Mouse (Mus musculus): ENCODE measurements around the gene Ly6g5c. TPM values are rescaled to one million over a fixed set of nuclear protein-coding genes. Genes with fewer than 3 reads are reported as not detected.

The Ly6g5c gene
- polyA plus RNA-seq, 1 experiment from 2014 or later: not detected

- no peaks in the 10 kb centered on the region for H3K27me3 ChIP-seq (replicated peaks; ENCODE audit: insufficient read depth, low read length)
- no peak overlapping the region for H3K27ac ChIP-seq (ENCODE audit: low read length)
- TF ChIP-seq EP300 (IDR thresholded peaks at IDR 0.05) (no peak), CTCF (IDR thresholded peaks at IDR 0.05) (no peak)
- no peak for ATAC-seq
- H3K9me3 ChIP-seq (ENCODE audit: low read length): no peaks in the 10 kb centered on the region
- H3K4me3 ChIP-seq (ENCODE audit: low read depth, low read length): no peak overlapping the region
- H3K4me2 ChIP-seq (replicated peaks; ENCODE audit: low read depth, low read length): no peak overlapping the region
- H3K36me3 ChIP-seq (ENCODE audit: insufficient read depth, low read length): peaks cover 22% of the 10 kb centered on the region; the same call in 1 of the 2 replicates
- WGBS: 90% methylated on average over 7 of the region's 7 CpGs
- no peak overlapping the region for H3K9ac ChIP-seq (replicated peaks; ENCODE audit: low read depth)
- no peaks in the 10 kb centered on the region for H3K4me1 ChIP-seq (ENCODE audit: insufficient read depth, low read depth, low read length)
- DNase-seq (ENCODE audit: low spot score): no peak
Measured at GRCm38 (mm10) chr17:35104079-35104478, 4.0 kb upstream of the Ly6g5c start.

GRCm38 (mm10) chr17:35104754-35105153 lies 3.3 kb upstream of the Ly6g5c start:
- Histone ChIP-seq H3K4me1 (ENCODE audit: insufficient read depth, low read depth, low read length) (no peaks in the 10 kb centered on the region), H3K4me2 (replicated peaks; ENCODE audit: low read depth, low read length) (no peak overlapping the region), H3K27me3 (replicated peaks; ENCODE audit: insufficient read depth, low read length) (no peaks in the 10 kb centered on the region), H3K27ac (ENCODE audit: low read length) (no peak overlapping the region), H3K4me3 (ENCODE audit: low read depth, low read length) (no peak overlapping the region), H3K36me3 (ENCODE audit: insufficient read depth, low read length) (peaks cover 22% of the 10 kb centered on the region; the same call in 1 of the 2 replicates), H3K9me3 (ENCODE audit: low read length) (no peaks in the 10 kb centered on the region), H3K9ac (replicated peaks; ENCODE audit: low read depth) (no peak overlapping the region)
- ATAC-seq (no peak), DNase-seq (ENCODE audit: low spot score) (no peak)
- TF ChIP-seq CTCF (IDR thresholded peaks at IDR 0.05): no peak
- no peak for TF ChIP-seq EP300 (IDR thresholded peaks at IDR 0.05)
- 67% methylated on average over 6 of the region's 6 CpGs for WGBS

GRCm38 (mm10) chr17:35105740-35106389 lies 2.2 kb upstream of the Ly6g5c start:
- TF ChIP-seq EP300 (IDR thresholded peaks at IDR 0.05) (no peak), CTCF (IDR thresholded peaks at IDR 0.05) (peak; percentile 73)
- Histone ChIP-seq H3K27me3 (replicated peaks; ENCODE audit: insufficient read depth, low read length) (no peaks in the 10 kb centered on the region), H3K9me3 (ENCODE audit: low read length) (no peaks in the 10 kb centered on the region), H3K4me3 (ENCODE audit: low read depth, low read length) (no peak overlapping the region), H3K4me1 (ENCODE audit: insufficient read depth, low read depth, low read length) (no peaks in the 10 kb centered on the region), H3K36me3 (ENCODE audit: insufficient read depth, low read length) (peaks cover 22% of the 10 kb centered on the region; the same call in 1 of the 2 replicates), H3K4me2 (replicated peaks; ENCODE audit: low read depth, low read length) (no peak overlapping the region), H3K27ac (ENCODE audit: low read length) (no peak overlapping the region), H3K9ac (replicated peaks; ENCODE audit: low read depth) (no peak overlapping the region; the same call in 1 of the 2 replicates)
- ATAC-seq: no peak
- peak; percentile 66 for DNase-seq (ENCODE audit: low spot score)
- WGBS: 22% methylated on average over 13 of the region's 13 CpGs

- TF ChIP-seq EP300 (IDR thresholded peaks at IDR 0.05) (no peak), CTCF (IDR thresholded peaks at IDR 0.05) (peak; percentile 26; the same call in 1 of the 2 replicates)
- H3K27me3 ChIP-seq (replicated peaks; ENCODE audit: insufficient read depth, low read length): no peaks in the 10 kb centered on the region
- peaks cover 17% of the 10 kb centered on the region; the same call in 1 of the 2 replicates for H3K36me3 ChIP-seq (ENCODE audit: insufficient read depth, low read length)
- H3K4me3 ChIP-seq (ENCODE audit: low read depth, low read length): no peak overlapping the region
- H3K4me2 ChIP-seq (replicated peaks; ENCODE audit: low read depth, low read length): no peak overlapping the region
- no peak overlapping the region for H3K9ac ChIP-seq (replicated peaks; ENCODE audit: low read depth)
- H3K9me3 ChIP-seq (ENCODE audit: low read length): no peaks in the 10 kb centered on the region
- H3K4me1 ChIP-seq (ENCODE audit: insufficient read depth, low read depth, low read length): no peaks in the 10 kb centered on the region
- ATAC-seq: no peak
- no peak overlapping the region for H3K27ac ChIP-seq (ENCODE audit: low read length)
- 55% methylated on average over 3 of the region's 3 CpGs for WGBS
- no peak for DNase-seq (ENCODE audit: low spot score)
Measured at GRCm38 (mm10) chr17:35106522-35106921, 1.6 kb upstream of the Ly6g5c start.

GRCm38 (mm10) chr17:35111774-35112173 lies 3.7 kb downstream of the Ly6g5c start:
- H3K27me3 ChIP-seq (replicated peaks; ENCODE audit: insufficient read depth, low read length): no peaks in the 10 kb centered on the region
- no peak overlapping the region for H3K4me2 ChIP-seq (replicated peaks; ENCODE audit: low read depth, low read length)
- H3K36me3 ChIP-seq (ENCODE audit: insufficient read depth, low read length): peaks cover 4% of the 10 kb centered on the region; the same call in 1 of the 2 replicates
- no peaks in the 10 kb centered on the region for H3K9me3 ChIP-seq (ENCODE audit: low read length)
- TF ChIP-seq EP300 (IDR thresholded peaks at IDR 0.05): no peak
- no peak for TF ChIP-seq CTCF (IDR thresholded peaks at IDR 0.05)
- no peaks in the 10 kb centered on the region for H3K4me1 ChIP-seq (ENCODE audit: insufficient read depth, low read depth, low read length)
- H3K4me3 ChIP-seq (ENCODE audit: low read depth, low read length): no peak overlapping the region
- DNase-seq (ENCODE audit: low spot score): peak; percentile 25
- 61% methylated on average over 9 of the region's 9 CpGs for WGBS
- ATAC-seq: 0 out of 2 replicates have a peak, but pooled peaks have one; percentile 12
- H3K27ac ChIP-seq (ENCODE audit: low read length): peak overlapping the region; percentile 15; the same call in 1 of the 2 replicates
- no peak overlapping the region for H3K9ac ChIP-seq (replicated peaks; ENCODE audit: low read depth)

- peak; percentile 56 for DNase-seq (ENCODE audit: low spot score)
- TF ChIP-seq EP300 (IDR thresholded peaks at IDR 0.05) (no peak), CTCF (IDR thresholded peaks at IDR 0.05) (peak; percentile 65)
Measured at GRCm38 (mm10) chr17:35115046-35116019, 7.3 kb downstream of the Ly6g5c start, which contains the start of gene Ly6g5b. Ly6g5b (minus strand) TSS chr17:35115428.

More at GRCm38 (mm10) chr17:35115046-35116019, 7.3 kb downstream of the Ly6g5c start, which contains the start of gene Ly6g5b:
- Histone ChIP-seq H3K4me1 (ENCODE audit: insufficient read depth, low read depth, low read length) (peaks cover 3% of the 10 kb centered on the region; the same call in 1 of the 2 replicates), H3K4me2 (replicated peaks; ENCODE audit: low read depth, low read length) (no peak within 1 kb of the TSS), H3K36me3 (ENCODE audit: insufficient read depth, low read length) (peaks cover 8% of the 10 kb centered on the region; the same call in 1 of the 2 replicates), H3K27ac (ENCODE audit: low read length) (no peak within 1 kb of the TSS), H3K9ac (replicated peaks; ENCODE audit: low read depth) (no peak within 1 kb of the TSS), H3K4me3 (ENCODE audit: low read depth, low read length) (no peak within 1 kb of the TSS), H3K9me3 (ENCODE audit: low read length) (no peaks in the 10 kb centered on the region), H3K27me3 (replicated peaks; ENCODE audit: insufficient read depth, low read length) (no peaks in the 10 kb centered on the region)
- WGBS: 83% methylated on average over 8 of the region's 8 CpGs
- ATAC-seq: no peak

Measured in lung, postnatal 0 days (tissue).